Mouse (Mus musculus): Measurements from ENCODE around the gene Scrg1.

DNA sequence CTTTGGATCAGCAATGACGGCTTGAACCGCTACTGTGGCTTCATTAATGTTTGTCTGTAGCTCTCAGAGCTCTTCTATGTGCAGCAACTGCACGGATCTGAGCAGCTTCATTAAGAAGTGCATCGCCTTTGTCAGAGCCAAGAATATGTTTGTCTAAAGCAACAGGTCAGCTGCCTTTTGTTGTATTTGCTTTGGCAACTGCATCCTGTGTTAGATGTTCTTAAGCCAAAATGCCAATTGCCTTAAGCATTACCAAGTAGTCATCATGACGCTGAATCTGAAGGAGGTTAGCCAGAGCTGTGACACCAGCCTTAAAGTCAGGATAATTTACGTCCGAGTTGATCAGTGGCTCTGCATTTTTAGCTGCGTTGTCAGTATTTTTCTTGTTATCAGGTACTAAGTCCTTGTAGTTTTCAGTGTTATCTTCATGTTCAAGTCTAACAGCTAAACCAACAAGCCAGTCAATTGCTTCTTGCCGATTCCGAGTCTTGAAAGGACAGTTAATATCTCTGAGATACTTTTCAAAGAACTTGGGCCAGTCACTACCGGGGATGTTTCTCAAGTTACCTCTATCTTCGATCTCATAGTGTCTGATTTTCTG lies 64.6 kb downstream of the Scrg1 start:
- no peak for TF ChIP-seq POLR2A (IDR thresholded peaks at IDR 0.05; ENCODE audit: extremely low read depth, insufficient read depth, low read length)
- no peak for TF ChIP-seq CTCF (IDR thresholded peaks at IDR 0.05; ENCODE audit: low read depth, low read length)
